Mouse (Mus musculus): ENCODE measurements around the gene Pex16. TPM values are rescaled to one million over a fixed set of nuclear protein-coding genes. Genes with fewer than 3 reads are reported as not detected.

The Pex16 gene
- polyA plus RNA-seq, 1 experiment from 2014 or later, result 17.3 TPM

DNA sequence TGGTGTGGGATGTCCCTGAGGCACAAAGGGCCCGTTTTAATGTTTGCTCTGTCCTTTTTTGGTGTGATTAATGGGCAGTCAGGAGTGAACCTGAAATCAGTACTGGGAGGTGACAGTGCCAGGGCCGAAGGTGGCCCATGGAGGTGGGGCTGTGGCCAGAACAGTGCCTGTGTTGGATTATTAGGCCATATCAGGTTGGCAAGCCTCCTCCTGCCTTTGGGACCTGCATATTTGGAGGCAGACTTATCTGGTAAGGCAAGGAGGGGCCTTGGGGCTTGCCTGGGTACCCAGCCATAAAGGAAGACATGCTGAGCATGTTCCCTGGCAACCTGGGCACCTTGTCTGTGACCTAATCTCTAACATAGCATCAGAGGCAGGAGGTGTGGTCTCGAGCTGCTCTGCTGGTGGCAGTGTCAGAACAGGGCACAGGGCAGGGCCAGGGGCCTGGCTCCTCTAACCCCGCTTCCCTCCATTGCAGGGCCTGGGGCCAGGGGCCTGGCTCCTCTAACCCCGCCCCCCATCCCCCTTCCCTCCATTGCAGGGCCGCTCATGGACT is 6.1 kb downstream of the Pex16 start:
- H3K9ac ChIP-seq, result no peak overlapping the region
- H3K4me3 ChIP-seq, result no peak overlapping the region
- H3K4me2 ChIP-seq, result no peak overlapping the region
- no peak for ATAC-seq (ENCODE audit: extremely low read depth, insufficient number of reproducible peaks, low FRiP score, low TSS enrichment)
- WGBS, result 77% methylated on average over 6 of the region's 6 CpGs
- no peak overlapping the region for H3K27ac ChIP-seq (replicated peaks)
- H3K27me3 ChIP-seq (replicated peaks), result no peaks in the 10 kb centered on the region
- H3K4me1 ChIP-seq, result peaks cover 10% of the 10 kb centered on the region
- H3K36me3 ChIP-seq, result peaks cover 72% of the 10 kb centered on the region
- no peaks in the 10 kb centered on the region for H3K9me3 ChIP-seq

GRCm38 (mm10) chr2:92381161-92381560 is 6.7 kb downstream of the Pex16 start:
- no peak overlapping the region for H3K9ac ChIP-seq
- peaks cover 78% of the 10 kb centered on the region for H3K36me3 ChIP-seq
- no peaks in the 10 kb centered on the region for H3K9me3 ChIP-seq
- H3K4me3 ChIP-seq, result no peak overlapping the region
- no peak overlapping the region for H3K4me2 ChIP-seq
- H3K27ac ChIP-seq (replicated peaks), result no peak overlapping the region
- ATAC-seq (ENCODE audit: extremely low read depth, insufficient number of reproducible peaks, low FRiP score, low TSS enrichment), result no peak
- 74% methylated on average over 5 of the region's 5 CpGs for WGBS
- H3K4me1 ChIP-seq, result peaks cover 4% of the 10 kb centered on the region
- no peaks in the 10 kb centered on the region for H3K27me3 ChIP-seq (replicated peaks)

DNA sequence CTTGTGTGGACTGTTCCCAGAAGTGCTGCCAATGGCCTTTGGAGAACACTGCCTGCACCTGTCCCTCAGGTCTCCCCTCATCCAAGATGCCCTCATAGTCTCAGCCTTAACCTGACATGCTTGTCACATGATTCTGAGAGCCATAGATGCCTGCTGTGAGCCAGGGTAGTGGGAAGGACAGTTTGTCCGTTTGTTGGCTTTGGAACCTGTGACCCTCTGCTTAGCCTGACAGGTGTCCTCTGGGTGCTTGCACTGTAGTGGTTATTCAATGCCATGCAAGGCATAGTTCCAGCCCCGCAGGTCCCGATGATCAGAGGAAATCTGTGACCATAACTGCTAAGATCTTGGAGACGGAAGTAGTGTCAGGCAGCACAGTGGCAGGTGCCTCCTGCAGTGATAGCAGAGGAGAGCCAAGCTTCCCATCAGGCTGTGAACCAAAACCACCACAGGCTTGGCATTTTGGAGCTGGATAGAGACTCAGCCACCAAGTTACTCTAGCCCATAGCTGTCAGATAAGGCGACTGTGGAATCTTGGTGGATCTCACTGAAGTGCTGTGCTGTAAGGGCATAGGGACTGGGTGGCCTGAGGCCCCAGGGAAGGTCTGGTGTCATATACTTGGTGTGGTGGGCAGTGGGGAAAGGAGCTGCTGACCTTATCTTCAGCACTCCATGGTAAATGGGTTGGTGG is 7.6 kb downstream of the Pex16 start, which contains the start of gene 1700029I15Rik:
1700029I15Rik (plus strand) TSS at position 638 of the 688 bp plus-strand sequence.
- Histone ChIP-seq H3K9me3 (no peaks in the 10 kb centered on the region), H3K36me3 (peaks cover 80% of the 10 kb centered on the region), H3K27me3 (replicated peaks) (peaks cover 6% of the 10 kb centered on the region), H3K4me3 (no peak within 1 kb of the TSS), H3K27ac (replicated peaks) (no peak within 1 kb of the TSS), H3K9ac (no peak within 1 kb of the TSS), H3K4me2 (no peak within 1 kb of the TSS), H3K4me1 (no peaks in the 10 kb centered on the region)
- 75% methylated on average over 5 of the region's 5 CpGs for WGBS
- no peak for ATAC-seq (ENCODE audit: extremely low read depth, insufficient number of reproducible peaks, low FRiP score, low TSS enrichment)

GRCm38 (mm10) chr2:92382759-92383158 is 8.3 kb downstream of the Pex16 start:
- H3K36me3 ChIP-seq, result peaks cover 73% of the 10 kb centered on the region
- no peak overlapping the region for H3K9ac ChIP-seq
- H3K4me2 ChIP-seq, result no peak overlapping the region
- WGBS, result 77% methylated on average over 4 of the region's 4 CpGs
- no peak for ATAC-seq (ENCODE audit: extremely low read depth, insufficient number of reproducible peaks, low FRiP score, low TSS enrichment)
- no peak overlapping the region for H3K4me3 ChIP-seq
- peaks cover 13% of the 10 kb centered on the region for H3K27me3 ChIP-seq (replicated peaks)
- no peaks in the 10 kb centered on the region for H3K4me1 ChIP-seq
- no peak overlapping the region for H3K27ac ChIP-seq (replicated peaks)
- no peaks in the 10 kb centered on the region for H3K9me3 ChIP-seq

- H3K27me3 ChIP-seq (replicated peaks), result peaks cover 24% of the 10 kb centered on the region
- no peak overlapping the region for H3K9ac ChIP-seq
- H3K9me3 ChIP-seq, result no peaks in the 10 kb centered on the region
- no peak overlapping the region for H3K27ac ChIP-seq (replicated peaks)
- no peak overlapping the region for H3K4me2 ChIP-seq
- H3K36me3 ChIP-seq, result peaks cover 60% of the 10 kb centered on the region
- peaks cover 12% of the 10 kb centered on the region for H3K4me1 ChIP-seq
- ATAC-seq (ENCODE audit: extremely low read depth, insufficient number of reproducible peaks, low FRiP score, low TSS enrichment), result no peak
- H3K4me3 ChIP-seq, result no peak overlapping the region
- 73% methylated on average over 4 of the region's 4 CpGs for WGBS
Measured at GRCm38 (mm10) chr2:92384101-92384500, 9.6 kb downstream of the Pex16 start.

DNA sequence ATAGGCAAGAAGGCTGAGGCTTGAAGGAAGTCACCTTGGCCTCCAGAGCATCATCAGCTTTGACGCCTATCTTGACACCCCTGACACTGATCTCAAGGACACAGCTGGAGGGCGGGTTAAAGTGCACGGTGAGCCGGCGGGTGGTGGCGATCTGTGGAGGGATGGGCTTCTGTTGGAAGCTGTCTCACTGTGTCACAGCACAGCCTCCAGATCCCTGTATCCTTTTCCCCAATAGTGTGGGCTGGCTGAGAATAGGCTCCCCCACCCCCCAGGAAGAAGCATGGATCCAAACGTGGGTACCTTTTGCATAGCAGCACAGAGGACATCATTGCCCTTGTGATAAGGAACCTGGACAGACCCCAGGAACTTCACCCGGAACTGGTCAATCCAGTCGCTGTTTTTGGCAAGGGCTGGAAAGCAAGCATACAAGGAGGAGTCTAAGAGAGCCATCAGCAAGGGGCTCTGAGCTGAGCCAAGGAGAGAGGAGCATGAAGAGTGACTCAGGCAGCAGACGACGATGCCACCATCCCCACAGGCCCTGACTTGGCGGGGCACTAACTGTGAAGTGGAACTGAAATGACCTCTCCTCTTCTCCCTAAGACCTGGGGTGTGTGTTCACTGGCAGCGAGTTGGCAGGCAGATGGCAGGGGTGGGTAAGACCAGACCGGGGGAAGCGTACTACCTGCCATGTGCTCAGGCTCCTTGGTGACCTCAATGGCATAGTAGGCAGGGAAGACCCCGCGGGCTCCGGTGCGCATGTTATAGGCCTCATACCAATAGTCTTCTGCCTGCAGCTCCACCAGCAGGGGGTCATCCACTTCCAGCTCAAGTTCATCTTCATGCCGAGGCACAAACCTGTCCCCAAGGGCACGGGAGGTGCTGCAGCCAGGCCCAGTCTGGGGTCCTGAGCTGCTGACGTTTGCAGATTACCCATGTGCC is 10.9 kb downstream of the Pex16 start:
- Histone ChIP-seq H3K27me3 (replicated peaks) (peaks cover 28% of the 10 kb centered on the region), H3K9me3 (no peaks in the 10 kb centered on the region), H3K9ac (no peak overlapping the region), H3K4me3 (no peak overlapping the region), H3K4me1 (peaks cover 25% of the 10 kb centered on the region), H3K36me3 (peaks cover 47% of the 10 kb centered on the region), H3K4me2 (no peak overlapping the region), H3K27ac (replicated peaks) (no peak overlapping the region)
- 62% methylated on average over 22 of the region's 22 CpGs for WGBS
- no peak for ATAC-seq (ENCODE audit: extremely low read depth, insufficient number of reproducible peaks, low FRiP score, low TSS enrichment)

- Histone ChIP-seq H3K27me3 (replicated peaks) (peaks cover 44% of the 10 kb centered on the region), H3K4me1 (peaks cover 36% of the 10 kb centered on the region), H3K9me3 (no peaks in the 10 kb centered on the region), H3K4me3 (no peak overlapping the region), H3K4me2 (no peak overlapping the region), H3K36me3 (peaks cover 31% of the 10 kb centered on the region), H3K9ac (no peak overlapping the region), H3K27ac (replicated peaks) (no peak overlapping the region)
- ATAC-seq (ENCODE audit: extremely low read depth, insufficient number of reproducible peaks, low FRiP score, low TSS enrichment), result no peak
- 79% methylated on average over 30 of the region's 30 CpGs for WGBS
Measured at GRCm38 (mm10) chr2:92386821-92387570, 12.5 kb downstream of the Pex16 start.

GRCm38 (mm10) chr2:92387646-92388045 is 13.2 kb downstream of the Pex16 start:
- Histone ChIP-seq H3K4me1 (peaks cover 42% of the 10 kb centered on the region), H3K27me3 (replicated peaks) (peaks cover 50% of the 10 kb centered on the region)
- WGBS, result 72% methylated on average over 4 of the region's 4 CpGs

DNA sequence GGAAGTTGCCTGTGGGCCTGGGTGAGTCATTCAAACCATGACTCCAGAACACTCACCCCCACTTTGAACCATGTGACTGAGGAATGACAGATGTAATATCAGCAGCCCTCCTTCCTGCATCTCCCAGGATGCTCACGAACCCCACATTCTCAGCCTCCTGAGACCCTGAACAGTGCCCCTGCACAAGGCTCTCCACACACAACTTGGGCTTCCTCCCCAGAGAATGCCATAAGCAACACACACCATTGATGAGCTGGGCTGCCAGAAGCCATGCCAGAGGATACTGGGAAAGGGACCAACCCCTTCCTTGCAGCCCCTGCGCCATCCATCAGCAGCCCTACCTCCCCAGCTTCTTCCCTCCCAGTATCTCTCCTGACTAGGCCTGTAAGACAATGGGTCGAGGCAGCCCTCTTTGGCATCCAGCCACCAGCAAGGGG is 13.6 kb downstream of the Pex16 start:
- H3K4me1 ChIP-seq, result peaks cover 44% of the 10 kb centered on the region

More at GRCm38 (mm10) chr2:92387646-92388045, 13.2 kb downstream of the Pex16 start:
- Histone ChIP-seq H3K27ac (replicated peaks) (no peak overlapping the region), H3K4me3 (no peak overlapping the region), H3K4me2 (no peak overlapping the region), H3K9me3 (no peaks in the 10 kb centered on the region), H3K36me3 (peaks cover 24% of the 10 kb centered on the region), H3K9ac (no peak overlapping the region)
- ATAC-seq (ENCODE audit: extremely low read depth, insufficient number of reproducible peaks, low FRiP score, low TSS enrichment), result no peak

DNA sequence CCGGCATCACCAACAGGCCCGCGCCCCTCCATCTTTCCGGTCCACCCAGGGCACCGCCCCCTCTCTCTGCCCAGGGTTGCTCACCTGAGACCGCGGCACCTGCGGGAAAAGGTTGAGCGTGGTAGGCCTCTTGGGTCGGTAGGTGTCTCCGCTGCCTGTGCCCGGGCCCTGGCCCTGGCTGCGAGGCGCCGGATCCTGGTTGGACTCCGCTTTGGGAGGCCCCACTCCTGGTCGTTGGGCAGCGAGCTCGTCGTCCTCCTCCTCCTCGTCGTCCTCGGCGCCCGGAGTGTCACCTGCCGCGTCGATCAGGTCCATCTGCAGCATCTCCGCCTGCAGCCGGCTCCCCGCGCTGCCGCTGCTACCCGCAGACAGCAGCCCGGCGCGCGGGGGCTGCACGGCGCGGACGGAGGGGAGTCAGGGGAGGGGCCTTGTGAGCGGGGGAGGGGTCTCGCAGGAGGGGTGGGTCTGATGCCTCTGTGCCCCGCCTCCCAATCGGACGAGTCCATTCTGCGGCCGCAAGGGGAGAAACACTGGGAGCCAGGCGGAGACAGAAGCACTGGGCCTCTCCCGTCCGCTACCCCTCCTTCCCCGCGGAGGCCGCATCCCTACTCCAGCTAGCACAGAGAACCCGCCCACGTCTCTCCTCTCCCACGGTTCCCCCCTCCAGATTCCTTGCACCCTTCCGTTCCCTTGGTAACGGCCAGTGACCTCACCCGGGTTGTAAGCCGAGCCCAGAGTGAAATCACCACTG is 14.6 kb downstream of the Pex16 start:
- under 1% methylated on average over 58 of the region's 62 CpGs for WGBS
- Histone ChIP-seq H3K36me3 (peaks cover 14% of the 10 kb centered on the region), H3K4me1 (peaks cover 44% of the 10 kb centered on the region), H3K27ac (replicated peaks) (no peak overlapping the region), H3K9ac (peak overlapping the region; percentile 82), H3K27me3 (replicated peaks) (peaks cover 64% of the 10 kb centered on the region), H3K9me3 (no peaks in the 10 kb centered on the region), H3K4me2 (peak overlapping the region; percentile 91), H3K4me3 (peak overlapping the region; percentile 72)
- ATAC-seq (ENCODE audit: extremely low read depth, insufficient number of reproducible peaks, low FRiP score, low TSS enrichment), result peak; percentile 79

More for the DNA sequence above, 13.6 kb downstream of the Pex16 start:
- Histone ChIP-seq H3K36me3 (peaks cover 20% of the 10 kb centered on the region), H3K4me2 (peak overlapping the region; percentile 91), H3K27me3 (replicated peaks) (peaks cover 55% of the 10 kb centered on the region), H3K27ac (replicated peaks) (no peak overlapping the region), H3K9me3 (no peaks in the 10 kb centered on the region), H3K9ac (peak overlapping the region; percentile 82), H3K4me3 (peak overlapping the region; percentile 72)
- no peak for ATAC-seq (ENCODE audit: extremely low read depth, insufficient number of reproducible peaks, low FRiP score, low TSS enrichment)
- 62% methylated on average over 3 of the region's 3 CpGs for WGBS

All from heart, embryonic 13.5 days (tissue).